Mouse (Mus musculus) megakaryocyte, adult 5-6 weeks (primary cell): ENCODE measurements around the gene Arhgap28. TPM values are rescaled to one million over a fixed set of nuclear protein-coding genes. Genes with fewer than 3 reads are reported as not detected.

Experiments used
- ATAC-seq: 2 replicates; pipeline ENCODE4 v1.8.0; 2016; ENCODE audit warnings: mild to moderate bottlenecking, inconsistent platforms; ENCODE audit not compliant: poor library complexity, severe bottlenecking
- total RNA-seq, 2 experiments: library from RNA; stranded (forward) in 1 of 2; stranded (reverse) in 1 of 2; fragments of 153-499, 151-499 nt in 1 of 2; fragments of 221-1000, 200-1000 nt in 1 of 2; gene quantifications; 2 replicates each; pipeline versions ENCODE4 v1.2.3 to v1.2.4; 2015 to 2017

Gene Arhgap28
- total RNA-seq, 2 experiments from 2014 or later, result 0.29 to 0.54 TPM

DNA sequence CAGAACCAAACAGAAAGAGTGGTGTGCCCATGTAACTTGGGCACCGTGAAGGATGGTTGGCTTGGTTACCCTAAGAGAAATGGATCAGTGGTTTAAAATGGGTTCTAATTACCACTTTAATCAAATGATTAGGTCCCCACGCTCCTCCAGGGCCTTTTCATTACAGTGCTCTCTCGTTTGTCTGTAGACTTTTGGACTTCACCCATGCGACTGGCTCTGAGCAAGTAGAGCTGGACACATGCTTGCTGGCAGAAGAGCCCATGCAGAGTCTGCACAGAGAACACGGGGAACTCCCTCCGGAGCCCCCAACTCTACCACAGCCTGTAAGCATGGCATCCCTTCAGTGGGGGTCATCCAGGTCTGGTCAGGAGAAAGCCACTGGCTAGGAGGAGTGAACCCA, 190.3 kb downstream of the Arhgap28 start:
- no peak for ATAC-seq

DNA sequence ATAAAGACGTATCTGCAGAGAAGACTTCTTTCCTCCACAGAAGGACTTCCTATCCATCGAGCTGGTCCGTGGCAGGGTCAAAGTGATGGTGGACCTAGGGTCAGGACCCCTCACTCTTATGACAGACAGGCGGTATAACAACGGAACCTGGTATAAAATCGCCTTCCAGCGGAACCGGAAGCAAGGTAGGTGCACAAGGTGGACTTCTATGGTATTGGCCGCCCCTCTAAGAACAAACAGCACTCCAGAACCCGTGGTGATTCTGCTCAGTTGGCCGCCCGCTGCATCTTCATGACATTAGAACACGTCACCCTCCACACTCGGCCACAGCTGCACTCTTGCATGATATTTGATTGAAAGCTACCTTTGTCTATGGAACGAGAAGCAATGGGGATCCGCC, 194.7 kb downstream of the Arhgap28 start:
- ATAC-seq, result no peak
